Mouse (Mus musculus) cerebellum, adult (tissue): ENCODE measurements at regions not wholly inside any gene's neighbourhood (a gene's known extent, or its start where the extent isn't known, plus 50 kb on each side); places are given as distances from the start of the nearest gene placed in this dataset.

Experiments used
- ATAC-seq: cut with Nextera tagmentation; 2 replicates; pipeline ENCODE4 v1.9.2; 2017; ENCODE audit warnings: mild to moderate bottlenecking, moderate library complexity, mixed read lengths; ENCODE audit not compliant: insufficient number of reproducible peaks, low FRiP score, low TSS enrichment

DNA sequence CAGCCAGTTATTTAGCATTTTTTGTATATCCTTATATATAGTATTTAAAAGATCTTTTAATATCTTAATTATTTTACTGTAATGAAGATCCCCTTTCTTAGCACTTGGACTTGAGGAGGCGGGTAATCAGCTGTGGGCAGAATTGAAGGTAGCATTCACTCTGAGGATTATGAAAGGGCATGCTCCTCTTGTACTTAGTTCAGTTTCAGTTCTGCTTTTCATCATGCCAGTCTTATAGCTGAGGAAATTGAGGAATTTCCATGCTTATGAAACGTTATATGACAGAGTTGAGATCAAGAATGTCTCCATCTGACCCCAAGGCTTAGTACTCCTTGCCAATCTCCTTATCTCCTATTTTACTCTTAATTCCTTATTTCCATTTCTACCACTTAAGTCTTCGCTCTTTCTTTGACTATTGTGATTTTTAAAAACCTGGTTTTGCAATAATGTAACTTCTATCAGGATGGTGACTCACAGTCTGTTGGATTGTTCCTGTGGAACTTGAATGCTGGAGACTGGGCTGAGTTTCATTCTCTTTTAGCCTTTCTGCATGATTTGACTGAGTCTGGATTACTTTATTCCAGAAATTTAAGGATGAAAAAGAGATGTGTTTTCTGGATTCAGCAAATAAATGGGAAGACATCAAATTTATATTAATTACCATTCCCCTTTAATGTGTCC is 133.6 kb downstream of the Papss1 start:
- ATAC-seq, result no peak

DNA sequence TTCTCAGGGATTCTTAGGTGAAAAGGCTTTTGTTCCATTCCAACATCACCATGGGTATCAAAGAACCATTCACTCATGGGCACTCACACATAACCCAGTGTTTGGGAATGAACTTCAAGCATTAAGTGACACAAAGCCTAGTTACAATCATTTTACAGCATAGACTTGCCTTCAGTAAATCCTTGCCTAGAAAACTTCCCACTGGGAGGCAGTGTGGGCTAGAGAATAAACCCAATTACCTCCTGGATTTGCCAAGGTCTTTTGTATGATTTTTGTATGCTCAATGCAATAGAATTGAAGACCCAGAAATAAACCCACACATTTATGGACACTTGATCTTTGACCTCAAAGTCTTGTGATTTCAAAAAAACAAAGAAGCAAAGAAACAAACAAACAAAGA is 138.6 kb downstream of the Papss1 start:
- no peak; the same call in 1 of the 2 replicates for ATAC-seq

DNA sequence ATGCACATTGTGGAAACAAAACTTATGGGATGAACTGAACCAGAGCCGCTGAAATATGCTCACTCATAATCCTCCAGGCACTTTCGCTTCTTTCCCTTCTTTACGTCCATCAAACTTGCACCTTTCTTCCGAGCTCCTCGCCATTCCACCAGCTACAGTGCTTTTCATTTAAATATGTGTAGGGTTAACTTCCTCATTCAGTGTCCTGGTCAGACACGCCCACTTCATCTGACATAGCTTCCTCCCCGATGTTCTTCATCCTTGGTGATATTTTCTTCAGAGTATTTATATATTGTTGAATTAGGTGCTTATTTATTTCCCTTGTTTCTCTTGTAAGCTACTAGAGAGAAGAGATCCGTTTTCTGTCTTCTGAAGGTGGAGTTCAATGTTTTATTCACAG is 149.0 kb downstream of the Papss1 start:
- no peak for ATAC-seq

DNA sequence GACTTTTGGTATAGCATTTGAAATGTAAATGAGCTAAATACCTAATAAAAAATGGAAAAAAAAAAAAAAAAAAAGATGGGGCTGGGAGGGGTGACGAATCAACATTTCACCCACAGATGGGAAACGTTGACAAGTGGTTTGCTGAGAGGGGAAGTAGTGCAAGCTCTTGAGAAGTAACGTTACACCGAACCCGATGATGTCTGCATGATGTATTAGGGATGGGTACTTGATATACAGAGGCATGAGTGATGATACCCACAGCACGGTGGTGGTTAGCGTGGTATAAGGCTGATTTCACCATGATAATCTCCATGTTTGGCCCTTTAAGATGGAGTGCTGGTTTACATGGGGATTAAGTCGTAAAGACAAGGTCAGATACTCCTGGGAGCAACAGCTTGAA is 154.2 kb downstream of the Papss1 start:
- no peak for ATAC-seq

DNA sequence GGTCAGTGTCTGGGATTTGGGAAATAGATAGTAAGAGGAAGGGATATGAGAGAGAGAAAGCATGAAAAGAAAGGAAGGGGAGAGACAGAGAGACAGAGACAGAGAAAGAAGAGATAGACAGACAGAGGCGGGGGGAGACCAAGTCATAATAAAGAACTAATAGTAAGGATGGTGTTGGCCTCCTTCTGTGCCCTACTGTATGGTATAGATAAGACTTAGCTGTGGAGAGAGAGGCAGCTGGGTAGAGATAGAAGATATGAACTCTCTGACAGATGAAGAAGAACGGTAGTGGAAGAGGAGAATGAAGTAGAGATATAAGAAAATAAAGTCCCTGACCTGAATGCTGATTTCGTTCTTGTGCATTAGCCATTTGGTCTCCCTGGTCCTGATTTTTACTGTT is 164.1 kb downstream of the Papss1 start:
- no peak for ATAC-seq

DNA sequence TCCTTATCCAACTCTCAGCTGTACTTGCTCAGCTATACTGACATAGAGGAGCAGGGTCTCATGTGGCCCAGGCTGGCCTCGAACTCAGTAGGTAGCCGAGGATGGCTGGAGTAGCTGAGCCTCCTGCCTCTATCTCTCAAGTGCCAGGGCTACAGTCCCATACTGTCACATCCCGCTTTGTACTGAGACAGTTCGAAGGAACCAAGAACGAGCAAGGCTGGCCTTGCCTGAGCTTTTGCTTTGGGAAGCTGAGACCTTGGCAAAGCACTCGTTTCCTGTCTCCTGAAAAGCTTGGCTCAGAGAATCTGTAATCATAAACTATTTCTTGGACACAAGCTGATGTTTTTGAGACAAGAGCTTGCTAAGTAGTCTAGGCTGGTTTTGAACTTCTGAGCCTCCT is 169.7 kb downstream of the Papss1 start:
- no peak for ATAC-seq

DNA sequence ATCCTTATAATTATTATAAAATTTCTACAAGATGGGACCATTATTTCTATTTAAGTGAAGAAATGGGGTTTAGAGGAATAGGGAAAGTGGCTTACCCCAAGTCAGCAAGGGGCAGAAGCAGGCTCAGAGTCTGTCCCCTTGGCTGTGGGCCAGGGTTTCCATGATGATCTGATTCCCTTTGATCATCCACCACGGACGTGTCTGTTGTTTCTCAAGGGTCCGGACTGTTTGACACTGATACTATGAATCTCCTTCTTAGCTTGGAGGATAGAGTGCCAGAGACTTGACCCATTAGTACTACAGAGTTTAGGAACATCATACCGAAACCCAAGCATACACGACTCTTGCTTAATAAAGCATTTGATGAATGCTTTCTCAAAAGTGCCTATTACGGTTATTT is 172.9 kb downstream of the Papss1 start:
- no peak for ATAC-seq

DNA sequence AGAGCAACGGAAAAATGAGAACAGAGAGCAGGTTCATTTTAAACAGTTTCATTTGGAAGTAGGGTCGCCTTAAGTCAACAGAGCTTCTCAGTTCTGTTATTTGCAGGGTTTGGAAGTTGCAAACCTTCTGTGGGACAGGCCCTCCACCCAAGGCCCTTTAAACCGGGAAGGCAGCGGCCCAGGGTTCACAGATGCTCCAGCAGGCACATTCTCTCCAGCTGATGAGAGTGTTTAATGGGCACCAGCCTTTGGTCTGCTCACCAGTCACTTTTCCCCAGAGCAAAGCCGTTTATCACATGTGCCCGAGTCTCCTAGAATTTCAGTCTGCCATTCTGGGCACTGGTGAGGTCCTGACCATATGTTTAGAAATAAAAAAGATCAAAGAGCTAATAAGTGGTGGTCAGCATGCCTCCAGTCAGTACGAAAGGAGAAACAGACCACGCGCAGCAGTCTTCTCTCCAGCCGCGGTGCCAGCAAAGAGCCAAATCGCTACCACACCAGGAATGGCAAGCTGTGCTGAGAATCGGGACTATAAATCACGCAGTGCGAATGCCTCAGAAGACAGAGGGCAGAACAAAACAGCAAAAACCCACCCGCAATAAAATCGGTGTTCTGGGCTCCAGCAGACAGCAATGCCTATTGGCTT is 173.5 kb downstream of the Papss1 start:
- no peak for ATAC-seq

DNA sequence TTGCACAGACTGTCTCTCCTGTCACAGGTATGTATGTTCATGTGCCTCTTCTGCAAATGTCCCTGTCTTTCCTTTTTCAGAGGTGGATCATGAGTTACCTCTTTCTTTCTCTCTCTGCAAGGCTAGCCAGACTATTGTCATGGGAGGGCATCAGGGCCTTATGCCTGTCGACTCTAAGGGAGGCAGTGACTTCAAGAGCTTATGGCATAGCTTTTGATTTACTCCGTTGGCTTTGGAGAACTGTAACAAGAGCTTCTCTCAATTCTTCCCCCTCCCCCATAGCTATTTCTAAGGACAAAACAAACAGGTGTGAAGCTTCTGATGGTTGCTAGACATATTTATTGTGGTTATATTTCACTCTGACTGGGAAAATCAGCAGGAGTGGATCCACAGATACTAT is 191.0 kb downstream of the Papss1 start:
- no peak for ATAC-seq

DNA sequence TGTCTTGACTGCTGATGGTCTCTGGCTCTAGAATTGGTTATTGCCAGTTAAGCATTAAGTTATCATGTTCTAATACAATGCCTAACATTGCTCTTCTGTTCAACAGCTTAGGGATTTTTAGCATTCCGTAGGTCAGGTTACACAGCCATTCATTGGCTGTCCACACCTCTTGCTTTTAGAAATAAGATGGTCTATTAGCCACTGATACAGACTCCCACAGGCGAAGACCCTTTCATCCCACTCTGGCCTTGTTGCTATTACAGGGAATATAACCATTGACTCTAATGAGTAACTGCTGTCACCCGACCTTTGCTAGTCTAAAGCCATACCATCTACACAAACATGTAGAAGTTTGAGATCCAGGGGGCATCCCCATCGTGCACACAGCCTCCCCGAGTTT is 191.6 kb downstream of the Papss1 start:
- no peak for ATAC-seq

DNA sequence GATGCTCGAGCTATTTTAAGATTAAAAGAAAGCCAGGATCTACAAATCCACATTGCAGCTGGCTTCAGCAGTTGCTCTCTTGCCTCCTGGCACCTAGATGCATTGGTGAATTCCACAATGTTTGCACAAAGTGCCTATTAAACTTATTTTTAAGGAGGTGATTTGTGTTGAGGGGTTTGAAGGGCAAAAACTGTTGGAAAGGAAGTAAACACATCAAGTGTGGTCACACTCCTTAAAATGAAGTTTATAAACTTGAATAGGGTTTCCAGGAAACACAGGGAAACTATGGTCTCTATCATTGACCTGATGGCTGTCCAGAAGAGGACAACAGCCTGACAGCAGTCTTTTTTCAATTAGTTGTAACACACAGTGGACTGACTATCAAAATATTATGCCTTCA is 205.4 kb downstream of the Papss1 start:
- ATAC-seq, result no peak

DNA sequence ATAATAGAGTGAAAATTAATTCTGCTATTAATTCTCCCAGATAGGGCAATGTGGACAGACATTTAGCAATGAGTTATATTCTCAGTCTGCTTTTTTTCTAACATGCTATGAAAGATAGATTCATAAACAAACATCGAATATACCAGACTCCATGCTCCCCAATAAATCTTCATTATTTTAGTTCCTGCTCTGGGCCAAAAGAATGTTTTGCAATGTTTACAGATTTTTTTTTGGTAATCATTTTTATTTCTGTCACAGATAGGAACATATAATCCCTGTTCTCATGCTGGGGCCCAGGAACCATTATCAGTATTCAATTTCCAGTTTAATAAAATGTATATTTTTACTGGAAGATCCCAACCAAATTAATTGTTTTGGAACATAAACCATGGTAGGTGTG is 205.9 kb downstream of the Papss1 start:
- ATAC-seq, result no peak

DNA sequence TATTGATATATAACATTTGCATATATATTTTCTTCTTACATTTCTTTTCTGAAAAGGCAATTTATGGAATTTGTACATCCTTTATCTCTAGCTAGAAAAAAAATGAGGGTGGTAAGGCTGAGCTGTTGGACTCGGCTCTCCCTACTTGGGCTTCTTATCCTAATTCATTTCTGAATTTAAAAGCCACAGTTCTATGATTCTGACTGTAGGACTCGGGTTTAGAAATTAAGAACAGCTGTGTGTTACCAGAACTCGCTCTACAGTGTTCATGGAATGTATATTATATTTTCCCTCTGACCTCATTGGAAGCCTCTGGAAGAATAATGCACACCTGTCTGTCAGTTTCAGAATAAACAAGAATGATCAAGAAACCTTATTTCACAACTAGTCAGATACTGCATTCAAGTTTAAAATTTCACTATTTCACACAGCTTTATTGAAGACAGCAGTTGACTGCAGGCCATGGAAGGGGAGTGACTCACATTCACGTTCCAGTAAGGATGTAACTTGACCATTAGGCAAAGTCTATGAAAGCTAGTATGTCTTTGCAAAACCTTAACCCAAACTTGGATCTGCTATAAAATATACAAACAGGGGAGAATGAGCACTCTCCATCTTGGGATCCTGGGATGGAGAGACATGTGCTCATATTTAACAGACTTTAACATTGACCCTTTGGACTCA is 207.4 kb downstream of the Papss1 start:
- ATAC-seq, result no peak

DNA sequence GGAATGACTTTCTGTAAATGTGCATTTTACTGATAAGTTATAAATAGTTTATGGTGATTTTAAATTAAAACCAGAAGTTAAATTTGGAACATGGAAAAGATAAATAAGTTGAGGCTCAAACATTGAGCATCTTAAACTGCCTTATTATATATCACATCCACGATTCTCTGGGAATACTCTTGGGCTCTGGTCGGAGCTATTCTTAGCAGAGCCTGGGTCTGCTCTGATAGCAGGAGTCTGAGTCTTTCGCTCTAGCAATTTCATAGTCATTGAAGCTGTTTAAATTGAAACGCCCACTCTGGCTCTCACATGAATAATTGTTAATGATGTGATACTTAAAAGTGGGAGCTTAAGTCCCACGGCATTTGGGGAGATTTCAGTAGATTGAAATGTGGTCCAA is 208.0 kb downstream of the Papss1 start:
- ATAC-seq, result no peak

DNA sequence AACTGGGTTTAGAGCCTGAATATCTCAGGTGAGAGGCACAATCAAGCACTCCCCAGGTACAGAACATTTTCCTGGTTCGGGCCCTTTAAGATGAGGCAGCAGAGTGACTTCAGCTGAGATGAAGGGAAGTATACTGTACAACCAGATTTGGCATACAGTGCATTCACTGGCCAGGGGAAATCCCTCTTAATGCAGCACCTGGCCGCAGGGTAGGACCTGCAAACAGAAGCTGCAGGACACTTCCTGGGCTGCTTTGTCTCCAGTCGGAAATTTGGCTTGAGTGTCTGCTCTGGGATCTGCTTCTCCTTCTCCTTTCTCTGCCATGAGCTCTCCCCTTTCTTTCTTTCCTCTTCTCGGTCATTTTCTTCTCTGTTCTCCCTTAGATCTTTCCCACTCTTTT is 210.9 kb downstream of the Papss1 start:
- peak; percentile 79 for ATAC-seq

DNA sequence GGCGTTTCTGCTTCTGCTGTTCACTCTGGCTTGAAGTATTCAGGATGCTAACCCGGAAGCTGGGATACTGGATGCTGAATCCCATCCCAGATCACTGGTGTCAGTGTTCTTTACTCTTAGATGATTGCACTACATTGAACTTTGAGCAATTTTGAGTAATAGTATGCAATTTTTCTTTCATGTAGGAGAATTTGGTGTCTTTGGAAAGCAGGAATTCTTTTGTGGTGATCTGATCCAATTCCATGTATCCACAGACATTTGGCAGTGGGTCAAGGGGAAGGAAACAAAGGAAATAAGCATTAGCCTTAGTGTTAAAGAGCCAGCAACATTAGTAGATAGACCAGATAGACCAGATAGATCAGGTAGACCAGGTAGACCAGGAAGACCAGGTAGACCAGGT is 212.1 kb downstream of the Papss1 start:
- ATAC-seq, result no peak

DNA sequence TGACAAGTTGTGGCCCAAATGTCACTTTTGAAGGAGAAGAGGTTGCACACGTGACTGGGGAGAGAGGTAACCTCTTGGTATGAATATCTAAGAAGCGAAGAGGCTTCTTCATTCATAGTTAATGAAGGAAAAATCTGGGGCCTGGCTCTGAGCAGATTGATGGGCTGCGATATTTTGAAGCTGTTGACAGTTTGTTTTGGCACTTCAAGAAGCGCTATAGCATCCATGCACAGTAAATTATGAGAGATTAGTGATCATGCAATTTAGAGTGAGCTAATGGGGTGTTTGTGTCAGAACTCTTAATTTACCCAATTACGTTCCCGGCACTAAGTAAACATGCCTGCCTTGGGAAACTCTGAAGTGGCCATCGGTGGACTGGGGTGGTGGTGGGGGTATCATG is 215.2 kb downstream of the Papss1 start:
- ATAC-seq, result no peak

DNA sequence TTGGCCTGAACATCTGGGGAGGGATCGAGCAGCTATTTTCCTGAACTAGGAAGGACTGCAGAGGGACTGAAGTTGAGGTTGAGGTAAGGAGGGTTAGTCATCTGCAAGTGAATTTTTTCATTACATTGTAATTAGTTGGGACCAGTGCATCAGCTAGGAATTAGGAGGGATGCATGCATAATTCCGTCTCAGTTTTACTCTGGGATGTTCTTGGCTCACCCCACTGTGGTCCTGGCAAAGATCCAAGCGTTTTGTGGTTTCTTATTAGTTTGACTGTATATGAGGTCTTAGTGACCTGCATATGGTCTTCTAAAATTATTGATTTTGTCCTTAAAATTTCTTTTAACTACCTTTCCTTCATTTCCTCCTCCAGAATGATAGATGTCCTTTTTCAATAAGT is 221.0 kb downstream of the Papss1 start:
- ATAC-seq, result no peak

DNA sequence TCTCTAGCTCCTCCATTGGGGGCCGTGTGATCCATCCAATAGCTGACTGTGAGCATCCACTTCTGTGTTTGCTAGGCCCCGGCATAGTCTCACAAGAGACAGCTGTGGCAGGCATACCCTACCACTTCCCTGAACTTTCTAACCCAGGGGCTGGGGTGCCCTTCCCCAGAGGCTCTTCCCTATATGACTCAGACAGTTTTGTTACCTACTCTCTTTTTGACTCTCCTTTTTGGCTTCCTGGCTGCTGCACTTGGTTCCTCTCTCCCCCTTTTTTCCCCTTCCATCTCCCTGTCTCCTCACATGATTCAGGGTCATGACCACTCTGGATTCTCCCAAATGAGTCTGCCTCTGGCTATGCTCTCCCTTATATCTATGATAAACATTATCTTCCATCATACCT is 223.8 kb downstream of the Papss1 start:
- ATAC-seq, result no peak

DNA sequence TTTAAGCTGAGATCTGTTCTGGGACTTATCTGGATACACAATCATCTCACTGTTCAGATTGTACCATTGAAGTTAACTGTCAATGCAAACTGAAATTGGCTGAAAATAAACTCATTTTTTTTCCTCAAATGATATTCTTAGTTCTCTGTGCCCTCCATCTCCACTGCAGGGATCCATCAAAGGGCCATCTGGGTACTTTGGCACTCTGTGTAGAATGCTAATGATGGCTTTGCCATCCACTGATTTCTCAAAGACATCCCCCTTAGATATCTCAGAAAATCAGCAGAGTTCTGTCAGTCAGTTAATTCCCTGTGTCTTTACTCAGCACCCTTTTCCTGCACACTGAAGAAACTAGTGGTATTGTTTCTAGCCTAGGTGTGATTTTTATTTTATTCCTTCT is 224.6 kb downstream of the Papss1 start:
- peak; percentile 72; the same call in 1 of the 2 replicates for ATAC-seq

DNA sequence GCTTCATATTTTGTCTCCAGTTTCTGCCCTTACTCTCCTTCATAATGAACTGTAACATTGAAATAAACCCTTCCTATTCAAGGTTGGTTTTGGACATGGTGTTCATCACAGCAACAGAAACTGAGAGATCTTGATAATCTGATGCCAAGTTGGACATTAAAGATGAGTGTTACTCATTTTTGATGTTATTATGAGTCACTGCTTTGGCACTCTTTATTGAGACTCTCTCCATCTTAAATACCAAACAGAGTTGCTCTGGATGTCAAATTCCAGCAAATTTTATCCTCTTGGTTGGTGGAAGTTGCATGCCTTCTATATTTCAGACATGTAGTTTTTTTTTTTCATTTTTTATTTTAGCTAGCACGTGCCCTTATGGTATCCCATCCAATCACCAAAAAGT is 229.5 kb downstream of the Papss1 start:
- ATAC-seq, result no peak
